Mouse (Mus musculus) embryonic fibroblast, embryonic 13.5 days (primary cell): ENCODE data around the gene Tmem108.

Experiments used
- CTCF ChIP-seq: IDR thresholded peaks from 2 replicates; pipeline ENCODE4 v1.5.1; 2011; ENCODE audit warnings: mild to moderate bottlenecking, control low read depth, low read length, moderate library complexity, borderline replicate concordance; ENCODE audit not compliant: insufficient read depth
- POLR2A ChIP-seq: IDR thresholded peaks from 2 replicates; pipeline ENCODE4 v1.6.1; 2011; ENCODE audit warnings: low read depth, mild to moderate bottlenecking, control low read depth, low read length, moderate library complexity

DNA sequence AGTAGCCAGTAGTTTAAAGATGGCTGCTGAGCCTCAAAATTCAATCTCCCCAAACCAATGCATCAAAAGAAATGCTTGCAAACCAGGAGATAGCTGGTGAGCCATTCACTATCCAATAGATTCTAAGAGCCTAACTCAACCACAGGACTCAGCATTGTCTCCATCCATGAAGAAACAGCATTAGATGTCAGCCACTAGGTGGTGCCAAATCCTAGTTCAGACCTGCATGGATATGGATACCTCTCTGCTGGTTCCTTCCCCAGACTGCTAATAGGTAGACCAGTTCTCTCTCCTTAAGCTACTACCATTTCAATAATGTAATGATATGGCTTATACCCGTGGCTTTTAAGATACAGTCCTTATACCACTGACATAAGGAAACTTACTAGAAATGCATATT is 137.0 kb downstream of the Tmem108 start:
- no peak for TF ChIP-seq POLR2A
- peak; percentile 52; the same call in 1 of the 2 replicates for TF ChIP-seq CTCF
